Mouse (Mus musculus): Measurements from ENCODE around the gene Kpna6.

DNA sequence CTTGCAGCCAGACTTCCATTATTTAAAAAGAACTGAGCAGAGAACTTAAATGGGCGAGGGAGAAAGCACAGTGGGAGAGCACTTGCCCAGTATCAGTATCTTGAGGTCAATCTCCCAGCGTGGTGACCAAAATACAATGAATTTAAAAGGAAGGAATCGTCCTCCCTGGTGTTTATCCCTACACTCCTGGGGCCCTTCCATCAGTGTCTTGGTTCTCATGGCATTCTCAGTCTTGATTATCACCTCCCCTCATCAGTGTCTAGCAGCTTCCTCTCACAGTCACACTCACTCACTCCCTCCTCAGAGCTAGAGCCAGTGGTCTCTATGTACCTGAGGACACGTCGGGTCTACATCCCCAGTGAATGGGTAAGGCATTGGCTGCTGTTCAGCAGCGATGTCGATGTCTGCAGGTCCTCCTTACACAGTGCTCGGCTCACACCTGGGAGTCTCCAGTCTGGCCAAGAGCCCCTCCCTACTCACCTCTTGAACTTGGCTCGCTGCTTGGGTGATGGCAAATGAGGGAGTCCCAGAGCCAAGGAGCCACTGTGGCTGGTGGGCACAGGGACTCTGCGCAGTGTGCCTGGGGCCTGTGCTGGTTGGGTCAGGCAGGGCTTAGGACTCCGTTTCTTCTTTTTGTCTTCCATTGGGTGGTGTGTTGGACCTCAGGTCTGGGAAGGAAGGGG, 50.3 kb downstream of the Kpna6 start:
- TF ChIP-seq CTCF (IDR thresholded peaks at IDR 0.05; ENCODE audit: low read depth, low read length) (no peak), POLR2A (IDR thresholded peaks at IDR 0.05; ENCODE audit: extremely low read depth, insufficient read depth, low read length) (no peak)

Measured in liver, adult 2 months (tissue).